Comparison of ENCODE assay signal across 8 mouse cellular contexts in the genomic region with DNA sequence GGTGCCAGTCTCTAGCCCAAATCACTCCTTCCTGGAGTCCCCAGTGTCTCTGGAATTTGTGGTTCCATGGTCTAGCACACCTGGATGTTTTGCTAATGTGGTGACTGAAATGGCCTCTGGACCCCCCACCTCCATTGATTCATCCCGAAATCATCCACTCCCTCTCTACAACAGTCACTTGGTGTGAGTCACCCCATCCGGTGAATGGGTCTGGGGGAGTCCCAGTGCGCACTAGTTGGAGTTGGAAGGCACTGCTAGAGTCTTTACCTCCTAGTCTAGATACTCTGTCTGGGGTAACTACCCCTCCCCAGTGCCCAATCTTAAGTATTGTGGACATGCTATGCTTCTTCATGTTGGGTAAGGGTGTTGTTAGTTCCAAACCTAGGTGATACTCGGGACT. TPM values are rescaled to one million over a fixed set of nuclear protein-coding genes. Genes with fewer than 3 reads are reported as not detected.
A peak's percentile ranks its signal among the peaks of the same experiment; 100 is the strongest.
DNase-seq lines count a peak whose midpoint lies in the region; ATAC-seq and TF ChIP-seq lines count a peak whose summit lies in the region.

No protein-coding gene starts in this region.

- peaks cover 19% of the 10 kb centered on the region for H3K4me1 ChIP-seq in thymus, adult 2 months (replicated peaks; ENCODE audit: control insufficient read depth, insufficient read depth, low read length)
- peaks cover 46% of the 10 kb centered on the region for H3K4me1 ChIP-seq in liver, embryonic 12.5 days

- H3K9ac ChIP-seq in liver, embryonic 12.5 days, result peak overlapping the region; percentile 70

- H3K36me3 ChIP-seq in thymus, adult 2 months (ENCODE audit: control insufficient read depth, insufficient read depth, low read length), result no peaks in the 10 kb centered on the region
- peaks cover 7% of the 10 kb centered on the region for H3K36me3 ChIP-seq in liver, embryonic 12.5 days

- no peaks in the 10 kb centered on the region for H3K9me3 ChIP-seq in liver, embryonic 12.5 days (replicated peaks)

- no peak overlapping the region for H3K27ac ChIP-seq in thymus, adult 2 months (ENCODE audit: control insufficient read depth, insufficient read depth, low read length)
- H3K27ac ChIP-seq in liver, embryonic 12.5 days, result no peak overlapping the region

- no peak for ATAC-seq in liver, embryonic 12.5 days

- no peak for TF ChIP-seq POLR2A in thymus, adult 2 months (IDR thresholded peaks at IDR 0.05; ENCODE audit: control insufficient read depth, extremely low read depth, insufficient read depth, low read length, poor library complexity)

- DNase-seq in cerebellum, adult 9-10 months, result peak; percentile 43
- no peak for DNase-seq in cerebellum, postnatal 36 days
- DNase-seq in thymus, adult 2 months, result no peak
- no peak for DNase-seq in thymus, postnatal 10 days (ENCODE audit: low spot score in 2 of 2)
- DNase-seq in ovary, adult 18-20 months (ENCODE audit: low spot score), result no peak
- no peak for DNase-seq in layer of hippocampus, postnatal 14 days (ENCODE audit: low spot score in 2 of 2)
- DNase-seq in urinary bladder, postnatal 36 days (ENCODE audit: low spot score in 2 of 2), result no peak

- WGBS in thymus, adult 2 months, result 73% methylated on average over 4 of the region's 4 CpGs
- WGBS in liver, embryonic 12.5 days (ENCODE audit: insufficient replicate concordance), result 50% methylated on average over 4 of the region's 4 CpGs

- TF ChIP-seq CTCF in thymus, adult 2 months (IDR thresholded peaks at IDR 0.05; ENCODE audit: borderline replicate concordance, control insufficient read depth, extremely low read depth, insufficient read depth, low read length, poor library complexity), result no peak

- no peaks in the 10 kb centered on the region for H3K27me3 ChIP-seq in thymus, adult 2 months (ENCODE audit: control insufficient read depth, insufficient read depth, low read length)
- H3K27me3 ChIP-seq in liver, embryonic 12.5 days (replicated peaks), result no peaks in the 10 kb centered on the region

- peak overlapping the region; percentile 93 for H3K4me3 ChIP-seq in thymus, adult 2 months (ENCODE audit: control insufficient read depth, insufficient read depth, low read length)
- peak overlapping the region; percentile 59 for H3K4me3 ChIP-seq in liver, embryonic 12.5 days

- H3K4me2 ChIP-seq in liver, embryonic 12.5 days, result peak overlapping the region; percentile 70

RNA-seq across cellular contexts. Expression of a gene that starts 2.1 kb away (rescaled TPM):
- polyA plus RNA-seq in thymus, adult 2 months (2012; rRNA removed), result 20.8 and 21.2 TPM in 2 replicates
- polyA plus RNA-seq in liver, embryonic 12.5 days (2016; fragmentation: Nextera tagmentation; extraction: Ambion mirVana), result 16.9 and 18.2 TPM in 2 replicates
- total RNA-seq in layer of hippocampus, postnatal 14 days (2021), result 10 to 100 TPM; 11.5 to 16.1 TPM

RNA-seq across cellular contexts. Expression of a gene that starts 23.9 kb away (rescaled TPM):
- 24.5 and 40.8 TPM in 2 replicates for polyA plus RNA-seq in thymus, adult 2 months (2012; rRNA removed)
- polyA plus RNA-seq in liver, embryonic 12.5 days (2016; fragmentation: Nextera tagmentation; extraction: Ambion mirVana), result 18.4 and 19.6 TPM in 2 replicates
- total RNA-seq in layer of hippocampus, postnatal 14 days (2021), result 100 to 1,000 TPM; 229 to 234 TPM

RNA-seq across cellular contexts. Expression of a gene that starts 33.7 kb away (rescaled TPM):
- polyA plus RNA-seq in thymus, adult 2 months (2012; rRNA removed), result 2.2 and 3.2 TPM in 2 replicates
- polyA plus RNA-seq in liver, embryonic 12.5 days (2016; fragmentation: Nextera tagmentation; extraction: Ambion mirVana), result 0.17 and 0.36 TPM in 2 replicates
- 10 to 100 TPM; 66.1 to 72.1 TPM for total RNA-seq in layer of hippocampus, postnatal 14 days (2021)

RNA-seq across cellular contexts. Expression of a gene that starts 50.3 kb away (rescaled TPM):
- polyA plus RNA-seq in thymus, adult 2 months (2012; rRNA removed), result 1.6 and 1.9 TPM in 2 replicates
- polyA plus RNA-seq in liver, embryonic 12.5 days (2016; fragmentation: Nextera tagmentation; extraction: Ambion mirVana), result 0.06 and 0.24 TPM in 2 replicates
- total RNA-seq in layer of hippocampus, postnatal 14 days (2021), result 10 to 100 TPM in 1 of 2 experiments, 1 to 10 TPM in 1; 7.1 to 13.0 TPM
